Mouse (Mus musculus): Measurements from ENCODE around the gene St7.

Gene St7

GRCm38 (mm10) chr6:17769972-17770644, 77.4 kb downstream of the St7 start:
- no peak for DNase-seq

- no peak for DNase-seq
Observed at GRCm38 (mm10) chr6:17770645-17771345, 78.1 kb downstream of the St7 start.

DNA sequence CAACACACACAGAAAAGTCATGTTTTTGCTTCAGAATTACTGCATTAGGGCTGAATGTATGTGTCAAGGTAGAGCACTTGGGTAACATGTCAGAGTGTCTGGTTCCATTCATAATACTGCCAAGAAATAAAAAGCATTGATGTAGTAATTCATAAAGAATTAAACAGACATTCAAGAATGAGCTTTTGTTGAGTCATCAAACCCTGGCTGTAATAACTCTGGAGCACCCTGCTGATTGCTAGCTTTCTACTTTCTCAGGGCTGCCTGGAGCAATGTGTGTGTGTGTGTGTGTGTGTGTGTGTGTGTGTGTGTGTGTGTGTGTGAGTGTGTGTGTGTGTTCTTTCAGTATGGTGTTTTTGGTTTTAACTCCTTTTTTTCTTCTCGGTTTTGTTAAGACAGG, 78.7 kb downstream of the St7 start:
- DNase-seq: no peak

- DNase-seq: no peak
Observed at GRCm38 (mm10) chr6:17772514-17772913, 79.8 kb downstream of the St7 start.

- no peak for DNase-seq
Observed at GRCm38 (mm10) chr6:17776041-17776440, 83.3 kb downstream of the St7 start.

DNA sequence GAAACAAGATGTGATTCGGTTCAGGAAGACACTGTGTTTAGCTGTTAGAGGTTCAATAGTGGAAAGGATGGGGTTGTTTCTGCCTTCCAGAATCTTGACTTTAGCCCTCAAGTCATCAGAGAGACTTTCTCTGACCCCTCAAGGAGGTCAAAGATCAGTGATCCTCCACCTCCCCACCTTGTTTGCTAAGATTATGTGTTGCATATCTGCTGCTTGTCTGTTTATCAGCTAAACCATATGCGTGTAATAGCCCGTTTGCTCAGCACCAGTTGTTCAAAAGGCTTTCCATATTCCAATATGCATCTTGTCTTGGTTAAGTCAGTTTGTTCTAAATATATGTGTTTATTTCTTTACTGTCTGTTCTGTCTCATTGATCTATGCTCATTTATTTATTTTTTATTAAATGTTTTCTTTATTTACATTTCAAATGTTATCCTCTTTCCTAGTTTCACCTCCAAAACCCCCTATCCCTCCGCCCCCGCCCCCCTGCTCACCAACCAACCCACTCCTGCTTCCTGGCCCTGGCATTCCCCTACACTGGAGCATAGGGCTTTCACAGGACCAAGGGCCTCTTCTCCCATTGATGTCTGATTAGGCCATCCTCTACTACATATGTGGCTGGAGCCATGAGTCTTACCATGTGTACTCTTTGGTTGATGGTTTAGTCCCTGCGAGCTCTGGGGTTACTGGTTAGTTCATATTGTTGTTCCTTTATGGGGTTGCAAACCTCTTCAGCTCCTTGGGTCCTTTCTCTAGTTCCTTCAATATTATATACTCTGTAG, 84.5 kb downstream of the St7 start:
- DNase-seq: no peak

- no peak for DNase-seq
Observed at GRCm38 (mm10) chr6:17778648-17779202, 86.0 kb downstream of the St7 start.

DNA sequence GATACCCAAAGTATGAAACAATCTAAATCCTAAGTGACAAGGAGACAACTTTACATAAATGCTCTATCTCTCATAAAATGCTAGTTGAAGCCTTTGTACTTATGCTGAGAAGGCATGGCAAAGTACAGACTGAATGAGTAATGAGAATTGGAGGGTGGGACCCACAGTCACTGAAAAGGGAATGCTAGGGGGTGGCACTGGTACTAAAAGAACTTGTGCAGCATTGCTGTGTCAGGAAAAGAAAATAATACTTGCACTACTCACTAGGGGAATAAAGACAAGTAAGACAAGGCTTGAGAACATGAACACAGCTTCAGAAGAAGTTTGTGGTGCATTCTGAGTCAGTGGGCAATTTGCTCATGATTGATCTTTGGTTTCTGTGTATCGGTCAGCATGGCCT, 90.8 kb downstream of the St7 start:
- DNase-seq: no peak

- no peak for DNase-seq
Observed at GRCm38 (mm10) chr6:17784523-17784922, 91.8 kb downstream of the St7 start.

GRCm38 (mm10) chr6:17785248-17785647, 92.5 kb downstream of the St7 start:
- no peak for DNase-seq

DNA sequence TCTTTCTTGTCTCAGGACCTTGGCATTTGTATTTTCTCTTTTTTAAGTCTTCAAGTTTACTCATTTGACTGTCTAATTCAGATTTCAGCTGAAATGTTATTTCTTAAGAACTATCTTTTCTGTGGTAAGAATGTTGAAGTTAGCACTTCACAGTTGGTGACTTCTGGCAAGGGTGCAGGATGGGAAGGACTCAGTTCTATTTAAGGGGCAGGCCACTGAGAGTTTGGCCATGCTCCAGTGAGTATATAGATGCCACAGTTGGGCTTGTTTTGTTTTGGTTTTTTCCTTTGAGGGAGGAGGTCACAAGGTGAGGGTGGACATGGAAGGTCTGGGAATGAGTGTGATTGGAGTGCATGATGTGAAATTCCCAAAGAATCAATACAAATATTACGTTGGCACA, 95.1 kb downstream of the St7 start:
- DNase-seq: no peak

- DNase-seq: no peak
Observed at GRCm38 (mm10) chr6:17790251-17790650, 97.5 kb downstream of the St7 start.

GRCm38 (mm10) chr6:17793471-17793870, 100.7 kb downstream of the St7 start:
- no peak for DNase-seq

DNA sequence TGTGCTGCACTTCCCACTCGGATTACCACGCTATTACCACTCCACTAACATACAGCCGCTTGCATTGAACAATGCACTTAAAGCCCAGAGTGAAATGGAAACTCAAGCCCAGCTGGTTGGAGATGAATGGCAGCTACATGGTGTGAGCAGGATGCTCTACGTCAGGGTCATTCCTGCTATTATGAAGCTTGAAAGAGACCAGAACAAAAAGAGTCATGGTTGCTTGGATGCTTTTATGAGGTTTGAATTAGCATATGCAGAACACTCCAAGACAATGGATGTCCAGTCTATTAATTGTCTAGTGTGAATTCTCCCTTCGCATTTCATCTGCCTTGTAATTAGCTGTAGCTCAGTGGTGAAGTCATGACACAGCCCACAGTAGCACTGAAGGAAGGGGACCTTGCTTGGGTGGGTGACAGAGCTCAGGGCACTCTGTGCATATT, 104.6 kb downstream of the St7 start:
- no peak for DNase-seq

DNA sequence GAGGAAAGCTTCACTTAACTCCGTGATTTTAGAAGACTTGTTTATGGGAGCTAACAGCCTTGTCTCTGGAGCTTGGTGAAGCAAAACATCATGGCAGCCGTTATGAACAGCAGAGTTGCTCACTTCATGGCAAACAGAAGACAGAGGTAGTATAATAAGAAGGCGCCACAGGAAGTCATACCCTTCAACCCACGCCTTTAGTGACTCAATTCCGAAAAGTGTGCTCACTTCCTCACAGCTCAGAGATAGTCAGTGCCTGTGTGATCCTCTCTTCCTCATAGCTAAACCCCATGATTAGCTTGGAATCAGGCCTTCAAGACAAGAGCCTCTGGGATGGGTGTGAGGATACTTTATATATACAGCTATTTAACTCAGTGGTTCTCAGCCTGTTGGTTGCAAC, 108.0 kb downstream of the St7 start:
- no peak for DNase-seq

GRCm38 (mm10) chr6:17804468-17804867, 111.7 kb downstream of the St7 start:
- no peak for DNase-seq

- no peak for DNase-seq
Observed at GRCm38 (mm10) chr6:17806569-17806968, 113.8 kb downstream of the St7 start.

GRCm38 (mm10) chr6:17811063-17811462, 118.3 kb downstream of the St7 start:
- DNase-seq: no peak

DNA sequence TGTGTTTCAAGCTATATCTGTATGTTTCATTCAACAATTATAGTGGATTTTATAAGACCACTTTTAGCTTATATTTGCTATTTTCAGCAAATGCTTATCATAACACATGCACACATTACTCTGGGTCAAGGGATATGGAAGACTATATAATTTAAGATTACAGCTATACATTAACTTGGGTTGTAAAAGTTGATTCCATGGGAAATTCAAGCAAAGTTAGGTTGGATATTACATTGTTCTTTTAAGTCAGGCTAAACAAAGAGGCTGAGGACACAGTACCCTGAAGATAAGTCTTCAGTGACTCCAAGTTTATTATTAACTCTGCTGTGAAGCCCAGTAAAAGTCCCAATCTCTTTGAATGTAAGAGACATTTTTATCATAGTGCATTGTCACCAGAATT, 118.8 kb downstream of the St7 start:
- no peak for DNase-seq

- no peak for DNase-seq
Observed at GRCm38 (mm10) chr6:17814074-17814649, 121.4 kb downstream of the St7 start.

- no peak for DNase-seq
Observed at GRCm38 (mm10) chr6:17816865-17817435, 124.2 kb downstream of the St7 start.

DNA sequence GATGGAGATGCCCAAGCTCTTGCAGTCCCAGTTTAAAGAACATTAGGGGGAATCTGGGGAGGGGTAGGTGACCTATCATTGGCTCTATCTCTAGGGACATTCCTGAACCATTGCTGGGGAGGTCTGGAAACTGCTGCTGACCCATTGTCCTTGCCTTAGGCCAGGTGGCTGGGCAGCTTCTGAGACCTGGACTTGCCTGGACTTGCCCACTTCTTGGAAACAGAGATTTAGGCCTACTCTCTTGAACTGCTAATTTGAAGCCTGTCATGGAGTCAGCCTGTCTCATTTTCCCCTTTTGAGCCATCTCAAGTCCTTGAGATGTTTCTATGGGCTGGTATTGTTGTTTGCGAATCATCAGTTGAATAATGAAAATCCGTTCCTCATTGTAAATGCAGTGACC, 130.9 kb downstream of the St7 start:
- DNase-seq: no peak

GRCm38 (mm10) chr6:17824735-17825134, 132.0 kb downstream of the St7 start:
- DNase-seq: no peak

All from thymus, postnatal 14 days (tissue).